Mouse (Mus musculus) left cerebral cortex, adult 2 months (tissue): ENCODE measurements at regions not wholly inside any gene's neighbourhood (a gene's known extent, or its start where the extent isn't known, plus 50 kb on each side); places are given as distances from the start of the nearest gene placed in this dataset.

Experiments used
- DNase-seq, 2 experiments: peaks; one replicate each; pipeline ENCODE4 v3.0.0; 2021 to 2022; ENCODE audit warnings: low spot score in 2 of 2, mixed read lengths in 1 of 2; ENCODE audit errors: extremely low spot score in 1 of 2
- H3K27ac ChIP-seq: fragments of 200-600 bp; 2 replicates; pipeline ENCODE4 v1.8.1; 2022
- H3K4me3 ChIP-seq: fragments of 200-600 bp; 2 replicates; pipeline ENCODE4 v1.8.1; 2022
- CTCF ChIP-seq: fragments of 200-600 bp; IDR thresholded peaks from 2 replicates; pipeline ENCODE4 v1.8.1; 2022; ENCODE audit warnings: antibody characterized with exemption, mild to moderate bottlenecking, moderate library complexity
- intact Hi-C: fragments of 180-260 bp; cut with DNase I; formaldehyde crosslinking; loops from one replicate; pipeline ENCODE4 v1.15.1; 2025

DNA sequence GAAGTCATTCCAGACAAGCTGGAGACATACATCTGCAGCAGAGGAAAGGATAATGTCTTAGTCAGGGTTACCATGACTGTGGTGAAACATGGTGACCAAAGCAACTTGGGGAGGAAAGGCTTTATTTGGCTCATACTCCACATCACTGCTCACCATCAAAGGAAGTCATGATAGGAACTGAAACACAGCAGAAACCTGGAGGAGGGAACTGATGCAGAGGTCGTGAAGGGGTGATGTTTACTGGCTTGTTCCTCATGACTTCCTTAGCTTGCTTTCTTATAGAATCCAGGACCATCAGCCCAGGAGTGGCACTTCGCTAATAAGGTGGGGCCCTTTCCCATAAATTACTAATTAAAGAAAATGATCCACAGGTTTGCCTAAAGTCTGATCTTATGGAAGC, 55.1 kb upstream of the Bod1l start:
- TF ChIP-seq CTCF = no peak
- DNase-seq = no peak
- no peak overlapping the region for H3K27ac ChIP-seq
- intact Hi-C loops = no loop called here
- H3K4me3 ChIP-seq = no peak overlapping the region

DNA sequence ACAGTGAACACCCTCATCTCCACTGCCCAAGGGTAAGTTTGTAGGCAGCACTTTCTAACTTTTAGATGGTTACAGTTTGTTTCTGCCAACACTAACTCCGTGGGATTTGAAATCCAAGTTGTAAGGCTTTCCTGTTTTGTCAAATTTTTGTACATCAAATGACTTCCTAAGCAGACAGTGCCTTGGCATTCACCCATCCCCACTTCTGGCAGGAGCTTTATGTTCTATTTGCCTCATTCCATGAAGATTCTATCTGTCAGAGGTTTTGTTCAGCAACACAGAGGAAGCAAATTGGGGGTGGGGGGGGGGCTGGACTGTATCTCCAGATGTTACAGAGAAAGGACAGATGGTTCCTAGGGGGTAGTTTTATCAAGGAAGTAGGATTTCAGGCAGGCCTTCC, 54.6 kb upstream of the Bod1l start:
- H3K27ac ChIP-seq = no peak overlapping the region
- no peak for TF ChIP-seq CTCF
- intact Hi-C loops = no loop called here
- H3K4me3 ChIP-seq = no peak overlapping the region
- no peak for DNase-seq
